Mouse (Mus musculus) C2C12 (cell line): Measurements from ENCODE around the gene Fam171a2.
"Not testable (repeated sequence)": the region's sequence is repeated elsewhere in the genome, so short reads cannot be mapped to it uniquely, and the experiment has no call there.

Experiments
- CTCF ChIP-seq: IDR thresholded peaks from one replicate; pipeline ENCODE4 v1.5.1; 2011; ENCODE audit not compliant: control insufficient read depth, insufficient read depth, insufficient read length
- MAX ChIP-seq: IDR thresholded peaks from one replicate; pipeline ENCODE4 v1.6.1; 2011; ENCODE audit warnings: mild to moderate bottlenecking, control low read depth

GRCm38 (mm10) chr11:102410345-102410744 lies 37.1 kb downstream of the Fam171a2 start:
- TF ChIP-seq CTCF, MAX: not testable (repeated sequence)
